Mouse (Mus musculus) forebrain, embryonic 14.5 days (tissue): Measurements from ENCODE around the gene Daam1. TPM values are rescaled to one million over a fixed set of nuclear protein-coding genes. Genes with fewer than 3 reads are reported as not detected.

Experiments
- ATAC-seq: fragments of 200-750 bp; cut with Nextera tagmentation; 2 replicates; pipeline ENCODE4 v1.8.0; 2017; ENCODE audit warnings: mild to moderate bottlenecking, moderate library complexity
- DNase-seq: peaks from one replicate; pipeline ENCODE4 v3.0.0-alpha.2; 2015; ENCODE audit warnings: low spot score
- H3K27ac ChIP-seq: fragments of 300-500 bp; sonication (generic); 2 replicates; pipeline ENCODE4 v1.5.1; 2014; ENCODE audit warnings: low read depth, mild to moderate bottlenecking, control low read depth, low read length, moderate library complexity
- H3K27me3 ChIP-seq: fragments of 300-500 bp; sonication (generic); replicated peaks from 2 replicates; pipeline ENCODE4 v1.6.1; 2014; ENCODE audit warnings: low read length, control low read depth, mixed read lengths; ENCODE audit not compliant: control insufficient read depth, insufficient read depth
- H3K36me3 ChIP-seq: fragments of 300-500 bp; sonication (generic); 2 replicates; pipeline ENCODE4 v1.6.1; 2014; ENCODE audit warnings: low read length, control low read depth; ENCODE audit not compliant: control insufficient read depth, insufficient read depth
- H3K4me1 ChIP-seq: fragments of 300-500 bp; sonication (generic); 2 replicates; pipeline ENCODE4 v1.6.1; 2014; ENCODE audit warnings: antibody characterized with exemption, low read length, control low read depth; ENCODE audit not compliant: control insufficient read depth, insufficient read depth
- H3K4me2 ChIP-seq: fragments of 300-500 bp; sonication (generic); 2 replicates; pipeline ENCODE4 v1.6.1; 2014; ENCODE audit warnings: mild to moderate bottlenecking, control low read depth, low read length
- H3K4me3 ChIP-seq: fragments of 300-500 bp; sonication (generic); 2 replicates; pipeline ENCODE4 v1.5.1; 2014; ENCODE audit warnings: low read depth, low read length, control low read depth
- H3K9ac ChIP-seq: fragments of 300-500 bp; sonication (generic); 2 replicates; pipeline ENCODE4 v1.6.1; 2014; ENCODE audit warnings: mild to moderate bottlenecking, low read length, control low read depth, moderate library complexity
- H3K9me3 ChIP-seq: fragments of 300-500 bp; sonication (generic); replicated peaks from 2 replicates; pipeline ENCODE4 v1.6.1; 2016; ENCODE audit warnings: low read length, control low read depth, mixed read lengths; ENCODE audit not compliant: control insufficient read depth
- WGBS: fragments of 180-500 bp; shearing (Covaris S2); extraction: QIAGEN DNeasy Blood & Tissue Kit; methylation state at CpG from one replicate; pipeline ENCODE4 v1.1.7; 2014; 5-methylcytosine and 5-hydroxymethylcytosine counted together
- polyA plus RNA-seq: library from polyadenylated mRNA; unstranded; fragments of >200 nt; fragmentation: Nextera tagmentation; extraction: Ambion mirVana; gene quantifications from 2 replicates; pipeline ENCODE4 v1.2.1, GENCODE M21; 2014

Daam1 gene
- polyA plus RNA-seq, 1 experiment from 2014 or later, result 29.9 TPM

DNA sequence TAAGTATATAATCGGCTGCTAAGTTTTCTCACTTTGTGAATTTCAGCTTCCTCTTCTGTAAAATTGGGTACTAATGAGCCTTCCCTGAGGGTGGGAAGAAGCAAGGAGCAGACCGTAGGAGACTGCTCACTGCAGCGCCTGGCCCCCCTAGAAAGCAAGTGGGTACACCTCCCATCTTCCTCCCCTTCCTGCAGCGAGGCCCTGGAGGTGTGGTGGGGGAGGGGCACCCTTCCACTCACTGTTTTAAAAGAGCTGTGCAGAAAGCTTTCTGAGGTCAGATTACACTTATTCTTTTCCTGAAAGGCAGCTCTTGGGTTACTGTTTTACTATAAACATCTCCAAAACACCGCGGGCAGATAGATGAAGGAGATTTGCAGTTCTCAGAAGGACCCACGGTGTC is 34.4 kb upstream of the Daam1 start:
- no peaks in the 10 kb centered on the region for H3K9me3 ChIP-seq
- peaks cover 4% of the 10 kb centered on the region for H3K4me1 ChIP-seq
- no peak overlapping the region for H3K9ac ChIP-seq
- H3K4me2 ChIP-seq, result peak overlapping the region; percentile 12; the same call in 1 of the 2 replicates
- 7% methylated on average over 7 of the region's 7 CpGs for WGBS
- H3K27me3 ChIP-seq, result no peaks in the 10 kb centered on the region
- H3K27ac ChIP-seq, result no peak overlapping the region
- DNase-seq (no peak), ATAC-seq (no peak)
- H3K36me3 ChIP-seq, result no peaks in the 10 kb centered on the region
- no peak overlapping the region for H3K4me3 ChIP-seq

DNA sequence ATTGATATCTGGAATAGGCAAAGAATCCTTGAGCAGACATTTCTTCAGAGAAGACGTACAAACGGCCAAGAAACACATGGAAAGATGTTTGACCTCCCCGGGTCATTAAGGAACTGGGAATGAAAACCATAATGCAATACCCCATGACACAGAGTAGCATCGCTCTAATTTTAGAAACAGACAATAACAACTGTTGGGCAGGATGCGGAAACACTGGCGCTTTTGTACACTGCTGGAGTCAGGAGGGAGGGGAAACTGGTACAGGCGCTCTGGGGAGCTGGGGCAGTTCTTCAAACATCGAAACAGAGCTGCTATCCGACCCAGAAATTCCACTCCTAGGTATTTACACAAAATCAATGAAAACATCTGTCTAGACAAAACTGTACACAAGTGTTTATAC is 23.6 kb upstream of the Daam1 start:
- Histone ChIP-seq H3K27me3 (no peaks in the 10 kb centered on the region), H3K36me3 (no peaks in the 10 kb centered on the region), H3K4me3 (no peak overlapping the region), H3K27ac (no peak overlapping the region), H3K4me2 (no peak overlapping the region), H3K4me1 (no peaks in the 10 kb centered on the region), H3K9me3 (no peaks in the 10 kb centered on the region), H3K9ac (no peak overlapping the region)
- 84% methylated on average over 9 of the region's 9 CpGs for WGBS
- ATAC-seq, result no peak
- no peak for DNase-seq

DNA sequence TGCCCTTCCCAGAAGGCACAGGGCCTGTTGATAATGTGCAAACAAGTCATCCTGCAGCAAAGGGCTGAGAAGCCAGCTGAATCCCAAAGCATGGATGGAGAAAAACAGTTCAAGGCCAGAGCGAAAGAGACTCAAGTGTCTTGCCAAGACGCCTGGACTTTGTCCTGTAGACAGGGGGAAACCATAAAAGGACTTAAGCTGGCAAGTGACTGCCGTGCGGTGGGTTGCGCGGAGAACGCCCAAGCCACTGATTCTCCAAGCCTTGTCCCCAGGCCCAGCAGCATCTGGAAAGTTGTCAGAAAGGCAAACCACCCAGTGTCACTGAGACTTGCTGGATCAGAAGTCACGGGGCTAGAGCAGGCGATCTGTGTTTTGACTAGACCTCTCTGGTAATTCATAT is 22.2 kb upstream of the Daam1 start:
- H3K9me3 ChIP-seq, result no peaks in the 10 kb centered on the region
- WGBS, result 93% methylated on average over 9 of the region's 9 CpGs
- H3K4me3 ChIP-seq, result no peak overlapping the region
- H3K4me1 ChIP-seq, result no peaks in the 10 kb centered on the region
- H3K9ac ChIP-seq, result no peak overlapping the region
- no peak overlapping the region for H3K27ac ChIP-seq
- H3K36me3 ChIP-seq, result no peaks in the 10 kb centered on the region
- no peak overlapping the region for H3K4me2 ChIP-seq
- DNase-seq, result no peak
- no peak for ATAC-seq
- no peaks in the 10 kb centered on the region for H3K27me3 ChIP-seq

DNA sequence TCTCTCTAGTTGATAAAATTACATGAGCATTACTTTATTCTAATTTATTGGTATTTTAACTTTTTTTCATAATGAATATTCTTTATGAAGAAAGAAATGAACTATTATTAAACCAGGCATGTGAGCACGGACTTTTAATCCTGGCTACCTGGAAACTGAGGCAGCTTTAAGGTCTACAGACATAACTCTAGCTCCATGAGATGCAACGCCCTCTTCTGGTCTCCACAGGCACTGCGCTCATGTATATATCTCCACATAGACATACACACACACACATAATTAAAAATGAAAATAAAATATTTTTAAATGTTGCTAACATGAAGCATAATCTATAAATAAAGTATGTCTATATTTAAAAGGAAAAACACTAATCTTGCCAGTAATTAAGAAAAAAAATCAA is 21.3 kb upstream of the Daam1 start:
- WGBS, result 90% methylated on average over 3 of the region's 3 CpGs
- H3K4me1 ChIP-seq, result no peaks in the 10 kb centered on the region
- H3K9me3 ChIP-seq, result no peaks in the 10 kb centered on the region

DNA sequence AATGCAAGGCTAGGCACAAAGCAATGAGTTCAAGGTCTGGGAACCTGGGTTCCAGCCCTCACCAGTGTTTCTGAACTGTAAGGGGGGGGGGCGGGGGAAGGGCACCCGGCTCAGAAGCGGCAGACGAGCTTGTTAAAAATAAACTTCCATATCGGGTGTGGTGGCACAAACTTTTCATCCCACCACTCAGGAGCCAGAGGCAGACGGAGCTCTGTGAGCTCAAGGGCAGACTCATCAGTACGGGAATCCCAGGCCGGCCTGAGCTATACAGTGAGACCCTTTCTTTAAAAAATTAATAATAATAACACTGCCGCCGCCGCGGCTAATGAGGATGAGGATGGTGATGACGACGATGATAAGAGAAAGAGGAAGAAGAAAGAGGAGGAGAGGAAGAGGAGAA is 18.3 kb upstream of the Daam1 start:
- WGBS, result 96% methylated on average over 14 of the region's 14 CpGs
- DNase-seq (no peak), ATAC-seq (no peak)
- no peaks in the 10 kb centered on the region for H3K4me1 ChIP-seq
- no peaks in the 10 kb centered on the region for H3K9me3 ChIP-seq
- no peak overlapping the region for H3K4me3 ChIP-seq
- H3K9ac ChIP-seq, result no peak overlapping the region
- no peaks in the 10 kb centered on the region for H3K27me3 ChIP-seq
- no peak overlapping the region for H3K27ac ChIP-seq
- H3K36me3 ChIP-seq, result no peaks in the 10 kb centered on the region
- H3K4me2 ChIP-seq, result no peak overlapping the region

More for the DNA sequence above, 21.3 kb upstream of the Daam1 start:
- Histone ChIP-seq H3K4me2 (no peak overlapping the region), H3K27me3 (no peaks in the 10 kb centered on the region), H3K36me3 (no peaks in the 10 kb centered on the region), H3K9ac (no peak overlapping the region), H3K27ac (no peak overlapping the region), H3K4me3 (no peak overlapping the region)
- ATAC-seq (no peak), DNase-seq (no peak)

DNA sequence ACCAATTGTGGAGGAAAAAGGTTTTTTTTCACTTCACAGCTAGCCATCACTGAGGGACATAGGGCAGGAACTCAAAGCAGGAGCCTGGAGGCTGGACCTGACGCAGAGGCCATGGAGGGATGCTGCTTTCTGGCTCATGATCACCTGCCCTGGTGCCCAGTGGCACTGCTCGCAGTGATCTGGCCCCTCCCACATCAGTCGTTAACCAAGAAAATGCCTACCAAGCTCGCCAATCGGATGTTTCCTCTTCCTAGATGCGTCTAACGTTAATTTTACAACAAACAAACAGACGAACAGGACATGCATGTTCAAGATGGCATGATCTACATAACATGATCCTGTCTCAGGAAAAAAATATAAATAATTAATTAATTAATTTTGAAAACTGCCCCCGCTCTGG is 17.6 kb upstream of the Daam1 start:
- DNase-seq, result no peak
- Histone ChIP-seq H3K4me1 (no peaks in the 10 kb centered on the region), H3K27me3 (no peaks in the 10 kb centered on the region), H3K9ac (no peak overlapping the region), H3K4me3 (no peak overlapping the region), H3K36me3 (no peaks in the 10 kb centered on the region), H3K9me3 (no peaks in the 10 kb centered on the region), H3K4me2 (no peak overlapping the region), H3K27ac (no peak overlapping the region)
- whole genome bisulfite sequencing, result 87% methylated on average over 9 of the region's 9 CpGs
- ATAC-seq, result no peak

DNA sequence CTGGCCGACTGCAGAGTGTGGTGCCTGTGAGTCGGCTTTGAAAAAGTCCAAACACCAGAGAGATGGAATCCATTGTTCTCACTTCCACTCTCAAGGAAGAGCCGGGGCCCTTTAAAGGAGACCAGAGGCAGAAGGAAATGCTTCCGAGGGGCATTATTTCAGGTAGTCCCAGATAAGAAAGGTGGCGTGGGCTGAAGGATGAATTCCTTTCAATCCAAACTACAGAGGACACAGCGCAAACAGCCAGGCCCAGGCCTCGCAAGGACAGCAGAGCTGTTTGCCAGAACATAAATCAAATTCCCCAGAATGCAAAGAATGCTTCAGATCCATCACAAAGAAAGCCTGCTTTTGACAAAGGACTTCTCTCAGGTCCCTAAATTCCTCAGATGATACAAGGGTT is 17.1 kb upstream of the Daam1 start:
- WGBS, result 49% methylated on average over 7 of the region's 7 CpGs
- Histone ChIP-seq H3K27ac (no peak overlapping the region), H3K27me3 (no peaks in the 10 kb centered on the region), H3K4me1 (no peaks in the 10 kb centered on the region), H3K4me3 (no peak overlapping the region), H3K9ac (no peak overlapping the region), H3K36me3 (no peaks in the 10 kb centered on the region), H3K4me2 (no peak overlapping the region), H3K9me3 (no peaks in the 10 kb centered on the region)
- ATAC-seq, result no peak
- no peak for DNase-seq

DNA sequence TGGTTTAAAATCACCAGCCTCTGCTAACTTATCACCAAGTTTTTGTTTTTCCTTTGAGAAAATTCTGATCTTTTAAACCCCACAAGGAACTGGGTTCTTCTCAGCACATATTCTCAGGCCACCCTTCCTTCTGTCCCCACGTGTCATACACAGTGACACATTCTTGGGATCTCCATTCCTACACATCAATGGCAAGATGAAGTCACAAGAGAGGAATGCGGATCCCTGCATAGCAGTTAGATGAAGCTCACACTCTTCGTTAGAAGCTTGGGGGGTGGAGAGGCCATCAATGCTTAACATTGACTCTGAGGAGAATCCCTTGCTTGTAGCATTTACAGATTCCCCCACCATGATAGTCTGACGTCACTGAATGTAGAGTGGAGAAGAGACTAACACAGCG is 10.8 kb upstream of the Daam1 start:
- Histone ChIP-seq H3K9ac (no peak overlapping the region), H3K36me3 (no peaks in the 10 kb centered on the region), H3K4me2 (no peak overlapping the region), H3K4me3 (no peak overlapping the region), H3K4me1 (no peaks in the 10 kb centered on the region), H3K9me3 (no peaks in the 10 kb centered on the region), H3K27me3 (no peaks in the 10 kb centered on the region), H3K27ac (no peak overlapping the region)
- 79% methylated on average over 5 of the region's 5 CpGs for WGBS
- ATAC-seq, result no peak
- DNase-seq, result no peak

DNA sequence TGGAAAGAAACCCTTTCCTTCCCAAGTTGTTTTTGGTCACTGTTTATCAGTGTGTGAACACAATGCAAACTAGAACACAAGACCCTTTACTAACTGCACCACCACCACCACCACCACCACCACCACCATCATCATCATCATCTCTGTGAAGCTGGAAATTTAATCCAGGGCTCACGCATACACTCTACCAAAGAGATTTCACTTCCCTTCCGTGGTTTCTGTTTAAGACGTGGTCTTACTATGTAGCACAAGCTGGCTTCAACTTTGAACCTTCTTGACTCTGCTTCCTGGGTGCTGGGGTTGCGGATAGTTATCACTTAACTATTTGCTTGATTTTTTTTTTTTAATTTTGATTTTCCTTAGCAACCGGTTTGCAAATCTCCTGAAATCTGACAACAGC is 9.6 kb upstream of the Daam1 start:
- WGBS, result 87% methylated on average over 5 of the region's 5 CpGs
- no peak overlapping the region for H3K27ac ChIP-seq
- no peaks in the 10 kb centered on the region for H3K4me1 ChIP-seq
- H3K9ac ChIP-seq, result no peak overlapping the region
- H3K9me3 ChIP-seq, result no peaks in the 10 kb centered on the region
- DNase-seq, result no peak
- ATAC-seq, result no peak
- no peaks in the 10 kb centered on the region for H3K36me3 ChIP-seq
- no peak overlapping the region for H3K4me2 ChIP-seq
- H3K4me3 ChIP-seq, result no peak overlapping the region
- H3K27me3 ChIP-seq, result no peaks in the 10 kb centered on the region; the same call in 1 of the 2 replicates
